Mouse (Mus musculus): ENCODE results near the gene Gnao1.

- no peak for TF ChIP-seq EP300 (IDR thresholded peaks at IDR 0.05; ENCODE audit: low read length)
- TF ChIP-seq RAD21 (IDR thresholded peaks at IDR 0.05; ENCODE audit: low read depth, low read length) = no peak; the same call in none of the 2 replicates
- TF ChIP-seq CTCF (conservative IDR thresholded peaks at IDR 0.05 in 1 of 2, IDR thresholded peaks at IDR 0.05 in 1 of 2; ENCODE audit: low read depth in 2 of 2, low read length in 2 of 2) = peak in 1 of 2 experiments; percentile 29; a peak in 1 of 4 replicates
- no peak for TF ChIP-seq UBTF (IDR thresholded peaks at IDR 0.05; ENCODE audit: low read depth, low read length)
- TF ChIP-seq USF2 (conservative IDR thresholded peaks at IDR 0.05; ENCODE audit: low read depth, low read length) = no peak
- no peak for TF ChIP-seq MEF2A (IDR thresholded peaks at IDR 0.05; ENCODE audit: borderline replicate concordance, low read depth, low read length)
- TF ChIP-seq POLR2A (IDR thresholded peaks at IDR 0.05; ENCODE audit: low read depth, low read length) = no peak
These were observed 131.9 kb downstream of the Gnao1 start for GRCm38 (mm10) chr8:93941636-93942054.

All from CH12.LX (cell line).